Mouse (Mus musculus) megakaryocyte, adult 5-6 weeks (primary cell): Measurements from ENCODE around the gene Dnajc22. TPM values are rescaled to one million over a fixed set of nuclear protein-coding genes. Genes with fewer than 3 reads are reported as not detected.

Experiments used
- total RNA-seq, 2 experiments: library from RNA; stranded (forward) in 1 of 2; stranded (reverse) in 1 of 2; fragments of 153-499, 151-499 nt in 1 of 2; fragments of 221-1000, 200-1000 nt in 1 of 2; gene quantifications; 2 replicates each; pipeline versions ENCODE4 v1.2.3 to v1.2.4; 2015 to 2017

Gene Dnajc22
- total RNA-seq, 2 experiments from 2014 or later: 0.11 TPM; not detected in 1

Other genes with a start within 250 kb of the Dnajc22 start
- gene Kmt2d, start 222.0 kb upstream of the Dnajc22 start, total RNA-seq (2015): 33.7 and 37.1 TPM in 2 replicates
- 16.7 and 52.1 TPM in 2 replicates for gene Kmt2d, start 222.0 kb upstream of the Dnajc22 start, total RNA-seq (2017)
- gene Rhebl1, start 198.6 kb upstream of the Dnajc22 start, total RNA-seq (2015): 4.8 and 9.6 TPM in 2 replicates
- gene Rhebl1, start 198.6 kb upstream of the Dnajc22 start, total RNA-seq (2017): 3.4 and 10.2 TPM in 2 replicates
- gene Dhh, start 194.6 kb upstream of the Dnajc22 start, total RNA-seq (2015): not detected in 2 replicates
- not detected in 2 replicates for gene Dhh, start 194.6 kb upstream of the Dnajc22 start, total RNA-seq (2017)
- gene Lmbr1l, start 174.9 kb upstream of the Dnajc22 start, total RNA-seq (2015): 10.7 and 11.1 TPM in 2 replicates
- gene Lmbr1l, start 174.9 kb upstream of the Dnajc22 start, total RNA-seq (2017): 11.1 and 28.8 TPM in 2 replicates
- gene Tuba1b, start 158.6 kb upstream of the Dnajc22 start, total RNA-seq (2015): 2,048 and 2,084 TPM in 2 replicates
- gene Tuba1b, start 158.6 kb upstream of the Dnajc22 start, total RNA-seq (2017): 628 and 646 TPM in 2 replicates
- gene Gm49450, start 139.6 kb upstream of the Dnajc22 start, total RNA-seq (2015): 0.25 and 0.64 TPM in 2 replicates
- not detected in 2 replicates for gene Gm49450, start 139.6 kb upstream of the Dnajc22 start, total RNA-seq (2017)
- 118 and 120 TPM in 2 replicates for gene Tuba1a, start 139.5 kb upstream of the Dnajc22 start, total RNA-seq (2015)
- 64.2 and 66.5 TPM in 2 replicates for gene Tuba1a, start 139.5 kb upstream of the Dnajc22 start, total RNA-seq (2017)
- 232 and 270 TPM in 2 replicates for gene Tuba1c, start 63.3 kb upstream of the Dnajc22 start, total RNA-seq (2015)
- 124 and 128 TPM in 2 replicates for gene Tuba1c, start 63.3 kb upstream of the Dnajc22 start, total RNA-seq (2017)
- not detected in 2 replicates for gene Prph, start 38.0 kb upstream of the Dnajc22 start, total RNA-seq (2015)
- not detected in 2 replicates for gene Prph, start 38.0 kb upstream of the Dnajc22 start, total RNA-seq (2017)
- gene Troap, start 18.6 kb upstream of the Dnajc22 start, total RNA-seq (2015): 27.1 and 37.2 TPM in 2 replicates
- 27.9 and 28.3 TPM in 2 replicates for gene Troap, start 18.6 kb upstream of the Dnajc22 start, total RNA-seq (2017)
- not detected in 2 replicates for gene C1ql4, start 5.4 kb upstream of the Dnajc22 start, total RNA-seq (2015)
- gene C1ql4, start 5.4 kb upstream of the Dnajc22 start, total RNA-seq (2017): not detected in 2 replicates
- gene Spats2, start 32.7 kb downstream of the Dnajc22 start, total RNA-seq (2015): not detected in 2 replicates
- gene Spats2, start 32.7 kb downstream of the Dnajc22 start, total RNA-seq (2017): not detected in 2 replicates
- not detected in 2 replicates for gene Kcnh3, start 131.7 kb downstream of the Dnajc22 start, total RNA-seq (2015)
- not detected in 2 replicates for gene Kcnh3, start 131.7 kb downstream of the Dnajc22 start, total RNA-seq (2017)
- 30.6 and 38.3 TPM in 2 replicates for gene Mcrs1, start 158.8 kb downstream of the Dnajc22 start, total RNA-seq (2015)
- gene Mcrs1, start 158.8 kb downstream of the Dnajc22 start, total RNA-seq (2017): 29.4 and 30.4 TPM in 2 replicates
- 0.27 and 0.89 TPM in 2 replicates for gene Prpf40b, start 201.9 kb downstream of the Dnajc22 start, total RNA-seq (2015)
- 0.12 and 1.1 TPM in 2 replicates for gene Prpf40b, start 201.9 kb downstream of the Dnajc22 start, total RNA-seq (2017)
- gene Fam186b, start 202.7 kb downstream of the Dnajc22 start, total RNA-seq (2015): not detected in 2 replicates
- not detected in 2 replicates for gene Fam186b, start 202.7 kb downstream of the Dnajc22 start, total RNA-seq (2017)